Mouse (Mus musculus) right cerebral cortex, adult 18-20 months (tissue): ENCODE results near the gene Fgf18.

Source experiments
- DNase-seq: peaks from one replicate; pipeline ENCODE4 v3.0.0; 2022; ENCODE audit warnings: mixed read lengths

Gene Fgf18

GRCm38 (mm10) chr11:33110111-33110510 lies 37.1 kb downstream of the Fgf18 start:
- DNase-seq = no peak

GRCm38 (mm10) chr11:33107540-33107939 lies 39.7 kb downstream of the Fgf18 start:
- DNase-seq = no peak

GRCm38 (mm10) chr11:33104911-33105316 lies 42.3 kb downstream of the Fgf18 start:
- no peak for DNase-seq

DNA sequence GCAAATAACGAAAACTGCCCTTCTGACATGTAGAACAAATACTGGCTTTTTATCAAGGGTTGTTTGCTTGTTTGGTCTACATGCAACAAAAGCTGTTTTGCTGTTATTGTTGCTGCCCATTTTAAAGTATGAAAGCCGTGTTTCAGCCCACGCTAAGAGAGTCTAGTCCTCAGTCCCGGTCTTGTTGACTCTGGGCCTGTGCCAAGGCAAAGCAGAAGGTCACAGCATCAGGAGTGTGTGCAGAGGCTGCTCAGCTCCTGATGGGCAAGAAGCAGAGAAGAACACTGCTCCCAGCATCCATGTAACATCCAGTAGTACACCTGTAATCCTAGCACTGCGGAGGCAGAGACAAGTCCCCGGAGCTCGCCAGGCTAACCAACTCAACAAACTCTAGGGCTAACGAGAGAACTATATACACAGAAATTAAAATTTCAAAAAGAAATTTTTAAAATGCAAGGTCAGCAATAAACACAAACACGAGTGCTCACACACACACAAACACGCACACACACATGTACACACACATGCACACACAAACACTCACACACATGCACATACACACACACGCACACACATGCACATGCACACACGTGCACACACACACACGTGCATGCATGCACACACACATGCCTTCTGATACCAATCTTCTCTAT lies 43.8 kb downstream of the Fgf18 start:
- DNase-seq = no peak

DNA sequence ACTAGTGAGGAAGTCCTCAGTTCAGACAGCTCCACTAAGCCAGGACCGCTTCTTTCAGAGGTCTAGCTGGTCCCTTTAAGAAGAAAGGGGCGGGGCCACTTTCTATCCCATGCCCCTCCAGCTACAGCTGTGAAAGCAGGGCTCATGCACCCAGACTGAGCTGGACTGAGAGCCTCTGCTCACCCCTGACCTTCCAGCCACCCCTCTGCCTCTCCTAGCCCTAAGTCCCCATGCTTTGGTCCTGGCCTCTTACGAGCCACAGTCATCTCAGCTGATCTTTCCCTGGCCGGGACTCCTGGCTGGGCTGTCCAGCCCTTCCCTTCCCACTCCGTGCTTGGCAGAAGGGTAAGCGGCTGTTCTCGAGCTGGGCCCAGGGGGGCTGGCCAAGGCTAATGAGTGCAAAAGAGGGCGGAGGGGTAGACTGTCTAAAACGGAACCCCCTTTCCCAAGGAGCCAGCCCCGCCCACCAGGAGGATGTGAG lies 47.1 kb downstream of the Fgf18 start:
- DNase-seq = no peak

- no peak for DNase-seq
These were observed 47.8 kb downstream of the Fgf18 start for GRCm38 (mm10) chr11:33099425-33099824.

- no peak for DNase-seq
These were observed 48.8 kb downstream of the Fgf18 start for GRCm38 (mm10) chr11:33098446-33098845.

GRCm38 (mm10) chr11:33097855-33098254 lies 49.3 kb downstream of the Fgf18 start:
- DNase-seq = no peak

GRCm38 (mm10) chr11:33089856-33090255 lies 57.3 kb downstream of the Fgf18 start:
- DNase-seq = no peak

GRCm38 (mm10) chr11:33088181-33088580 lies 59.0 kb downstream of the Fgf18 start:
- no peak for DNase-seq

- DNase-seq = no peak
These were observed 61.2 kb downstream of the Fgf18 start for GRCm38 (mm10) chr11:33086046-33086445.

DNA sequence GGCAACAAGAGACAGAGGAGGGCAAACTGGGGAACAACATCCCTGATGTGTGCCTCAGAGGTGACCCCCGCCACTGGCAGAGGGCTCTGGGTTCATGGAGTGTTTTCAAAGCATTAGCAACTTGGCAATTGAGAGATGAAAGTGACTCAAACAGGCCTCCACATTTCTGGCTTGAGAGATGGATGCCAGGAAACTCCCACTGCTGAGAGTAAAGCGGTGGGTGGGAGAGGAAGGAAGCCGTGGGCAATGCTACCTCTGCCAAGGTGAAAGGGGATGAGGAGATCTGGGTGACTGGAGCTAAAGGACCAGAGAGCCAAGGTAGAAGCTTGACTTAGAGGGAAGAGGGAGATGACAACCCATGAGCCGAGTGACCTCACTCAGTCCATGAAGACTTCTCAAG lies 61.7 kb downstream of the Fgf18 start:
- peak; percentile 46 for DNase-seq

- DNase-seq = no peak
These were observed 62.1 kb downstream of the Fgf18 start for GRCm38 (mm10) chr11:33085054-33085453.

DNA sequence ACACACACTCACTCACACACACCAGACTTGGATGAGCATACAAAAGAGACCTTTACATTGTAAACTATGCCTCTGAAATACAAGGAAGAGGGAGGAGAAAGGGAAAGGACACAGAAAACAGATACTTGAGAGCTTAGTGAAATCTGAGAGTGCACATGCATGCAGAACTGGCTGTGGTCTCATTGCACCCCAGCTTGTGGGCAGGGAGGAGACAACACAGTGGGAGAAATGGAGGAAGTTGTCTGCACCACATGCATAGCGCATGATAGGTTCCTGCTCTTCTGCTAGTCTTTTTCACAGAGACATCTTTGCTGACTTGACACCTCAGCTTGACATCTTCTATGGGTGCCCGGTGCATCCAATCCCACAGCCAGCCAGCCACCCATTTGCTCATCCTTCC lies 63.2 kb downstream of the Fgf18 start:
- DNase-seq = no peak

- DNase-seq = no peak
These were observed 66.0 kb downstream of the Fgf18 start for GRCm38 (mm10) chr11:33081175-33081574.

GRCm38 (mm10) chr11:33080046-33080808 lies 67.0 kb downstream of the Fgf18 start:
- no peak for DNase-seq

- DNase-seq = no peak
These were observed 67.8 kb downstream of the Fgf18 start for GRCm38 (mm10) chr11:33079424-33079823.

DNA sequence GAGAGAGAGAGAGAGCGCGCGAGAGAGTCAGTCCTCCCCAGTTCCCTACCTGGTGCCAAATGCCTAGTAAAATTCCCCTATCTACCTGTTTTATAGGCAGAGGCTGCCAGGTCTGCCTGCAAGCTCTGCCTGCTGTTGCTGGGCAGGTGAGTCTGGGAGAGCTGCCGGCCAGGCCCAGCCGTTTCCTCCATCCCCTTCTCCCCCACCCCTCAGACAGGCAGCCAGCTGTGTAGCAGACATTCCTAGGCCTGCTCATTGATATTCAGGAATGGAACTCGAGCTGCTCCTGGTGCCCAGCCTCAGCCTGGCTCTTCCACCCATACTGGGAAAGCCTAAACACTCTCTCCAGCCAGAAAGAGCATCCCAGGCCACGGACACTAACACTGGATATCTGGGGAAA lies 69.2 kb downstream of the Fgf18 start:
- no peak for DNase-seq

DNA sequence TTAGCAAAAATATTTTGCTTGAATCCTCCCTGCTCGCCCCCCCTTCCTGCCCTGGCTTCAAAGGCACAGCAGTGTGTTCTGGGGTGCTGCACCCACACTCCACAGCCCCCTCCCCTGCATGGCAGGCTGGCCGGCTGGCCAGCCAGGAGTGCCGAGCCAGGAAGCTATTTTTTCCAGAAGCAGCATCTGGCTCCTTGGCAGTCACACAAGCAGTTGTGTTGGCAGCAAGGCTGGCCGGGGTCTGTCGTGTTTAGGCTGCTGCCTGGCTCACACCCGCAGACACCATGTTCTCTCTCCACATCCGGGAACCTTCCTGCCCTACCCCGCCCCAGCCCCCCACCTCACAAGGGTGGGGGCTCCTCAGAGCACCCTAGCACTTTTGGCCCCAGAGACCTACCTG lies 71.9 kb downstream of the Fgf18 start:
- peak; percentile 46 for DNase-seq

DNA sequence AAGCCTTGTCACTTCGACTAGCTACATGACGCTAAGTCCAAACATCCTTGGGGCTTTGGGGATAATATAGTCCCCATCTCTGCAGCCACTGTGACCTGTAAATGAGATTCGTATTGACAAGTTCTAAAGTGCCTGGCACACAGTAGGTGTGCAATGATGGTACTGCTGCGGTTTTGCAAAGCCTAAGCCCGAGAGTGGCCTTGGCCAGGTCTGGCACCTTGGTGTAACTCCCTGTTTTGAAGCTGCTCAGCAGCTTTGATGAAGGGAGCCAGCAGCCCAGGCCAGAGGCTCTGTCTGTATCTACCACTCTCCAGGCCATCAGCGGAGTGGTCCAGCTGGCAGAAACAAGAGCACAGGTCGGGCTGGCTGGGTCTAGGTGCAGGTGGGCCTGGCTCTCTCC lies 72.7 kb downstream of the Fgf18 start:
- DNase-seq = no peak

- DNase-seq = no peak
These were observed 75.8 kb downstream of the Fgf18 start for GRCm38 (mm10) chr11:33071358-33071922.

GRCm38 (mm10) chr11:33070520-33070919 lies 76.7 kb downstream of the Fgf18 start:
- DNase-seq = peak; percentile 35
